Mouse (Mus musculus): ENCODE data around the gene Zfp335. TPM values are rescaled to one million over a fixed set of nuclear protein-coding genes. Genes with fewer than 3 reads are reported as not detected.
"Not testable (repeated sequence)": the region's sequence is repeated elsewhere in the genome, so short reads cannot be mapped to it uniquely, and the experiment has no call there.

The Zfp335 gene
- polyA plus RNA-seq, 2 experiments, result 4.0 to 8.8 TPM

DNA sequence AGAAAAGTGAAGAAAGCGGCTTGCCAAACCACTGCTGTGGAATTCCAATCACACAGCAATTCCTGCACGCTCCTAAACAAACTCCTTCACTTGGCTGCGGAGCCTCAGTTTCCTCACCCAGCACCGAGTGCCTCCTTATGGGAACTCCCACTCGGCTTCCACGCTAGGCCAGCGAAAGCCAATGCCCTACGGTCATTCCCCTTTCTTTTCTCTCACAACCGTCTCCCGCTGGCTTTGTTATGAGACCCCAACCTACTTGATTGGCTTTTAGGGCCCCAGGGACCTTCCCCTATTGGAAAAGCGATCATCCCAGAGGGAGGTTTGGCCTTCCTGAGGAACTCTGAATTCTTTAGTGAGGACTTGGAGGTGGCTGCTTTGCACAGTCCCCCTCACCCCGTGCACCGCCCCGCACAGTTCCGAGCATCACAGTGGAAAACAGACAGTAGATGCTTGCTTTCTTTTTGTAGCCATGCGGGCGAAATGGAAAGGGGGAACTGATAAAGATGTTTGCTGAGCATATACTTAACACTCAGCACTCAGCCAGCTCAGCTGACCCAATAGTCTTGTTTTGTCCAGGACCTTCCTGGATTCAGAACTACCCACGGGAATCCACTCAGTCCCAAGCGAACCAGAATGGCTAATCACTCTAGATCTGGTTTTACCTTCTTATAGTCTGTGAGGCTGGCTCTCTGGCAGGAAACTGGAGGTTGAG lies 53.6 kb downstream of the Zfp335 start:
- 8% methylated on average over 19 of the region's 19 CpGs for WGBS (ENCODE audit: insufficient replicate concordance)
- Histone ChIP-seq H3K4me1 (replicated peaks; ENCODE audit: control insufficient read depth in 2 of 2, insufficient read depth in 2 of 2, low read length in 1 of 2) (no peaks in the 10 kb centered on the region; a peak in 2 of 4 replicates), H3K9me3 (ENCODE audit: control insufficient read depth, low read length) (no peaks in the 10 kb centered on the region), H3K9ac (replicated peaks) (no peak overlapping the region), H3K27ac (no peak overlapping the region), H3K4me2 (ENCODE audit: low read depth) (peak overlapping the region; percentile 49), H3K36me3 (replicated peaks; ENCODE audit: control insufficient read depth, insufficient read depth, low read depth) (no peaks in the 10 kb centered on the region), H3K4me3 (ENCODE audit: insufficient read depth in 1 of 2, low read depth in 2 of 2, low read length in 2 of 2) (peak overlapping the region in 1 of 2 experiments; percentile 39; a peak in 2 of 4 replicates), H3K27me3 (ENCODE audit: control insufficient read depth, insufficient read depth, low read length) (peaks cover 45% of the 10 kb centered on the region)
- no peak for DNase-seq (ENCODE audit: low read depth in 3 of 3, low spot score in 3 of 3)
- no peak for TF ChIP-seq EP300 (IDR thresholded peaks at IDR 0.05; ENCODE audit: low read depth)
- TF ChIP-seq CTCF (IDR thresholded peaks at IDR 0.05; ENCODE audit: low read depth), result no peak
- ATAC-seq (ENCODE audit: insufficient read depth), result no peak

- no peak for ATAC-seq (ENCODE audit: insufficient read depth)
- H3K36me3 ChIP-seq (replicated peaks; ENCODE audit: control insufficient read depth, insufficient read depth, low read depth), result no peaks in the 10 kb centered on the region
- TF ChIP-seq EP300 (IDR thresholded peaks at IDR 0.05; ENCODE audit: low read depth) (no peak), CTCF (IDR thresholded peaks at IDR 0.05; ENCODE audit: low read depth) (no peak)
- no peak within 1 kb of the TSS for H3K27ac ChIP-seq
- H3K4me2 ChIP-seq (ENCODE audit: low read depth), result peak within 1 kb of the TSS; percentile 49
- peaks cover 45% of the 10 kb centered on the region for H3K27me3 ChIP-seq (ENCODE audit: control insufficient read depth, insufficient read depth, low read length)
- no peak within 1 kb of the TSS for H3K9ac ChIP-seq (replicated peaks)
- peak within 1 kb of the TSS; percentile 39 to 44 for H3K4me3 ChIP-seq (ENCODE audit: insufficient read depth in 1 of 2, low read depth in 2 of 2, low read length in 2 of 2)
- no peaks in the 10 kb centered on the region for H3K9me3 ChIP-seq (ENCODE audit: control insufficient read depth, low read length)
- no peak for DNase-seq (ENCODE audit: low read depth in 3 of 3, low spot score in 3 of 3)
- under 1% methylated on average over 43 of the region's 47 CpGs for WGBS (ENCODE audit: insufficient replicate concordance)
- no peaks in the 10 kb centered on the region; a peak in 2 of 4 replicates for H3K4me1 ChIP-seq (replicated peaks; ENCODE audit: control insufficient read depth in 2 of 2, insufficient read depth in 2 of 2, low read length in 1 of 2)
These were observed 54.3 kb downstream of the Zfp335 start, which contains the start of gene Pltp for GRCm38 (mm10) chr2:164857101-164857821. Gene Pltp (minus strand): TSS chr2:164857711.

DNA sequence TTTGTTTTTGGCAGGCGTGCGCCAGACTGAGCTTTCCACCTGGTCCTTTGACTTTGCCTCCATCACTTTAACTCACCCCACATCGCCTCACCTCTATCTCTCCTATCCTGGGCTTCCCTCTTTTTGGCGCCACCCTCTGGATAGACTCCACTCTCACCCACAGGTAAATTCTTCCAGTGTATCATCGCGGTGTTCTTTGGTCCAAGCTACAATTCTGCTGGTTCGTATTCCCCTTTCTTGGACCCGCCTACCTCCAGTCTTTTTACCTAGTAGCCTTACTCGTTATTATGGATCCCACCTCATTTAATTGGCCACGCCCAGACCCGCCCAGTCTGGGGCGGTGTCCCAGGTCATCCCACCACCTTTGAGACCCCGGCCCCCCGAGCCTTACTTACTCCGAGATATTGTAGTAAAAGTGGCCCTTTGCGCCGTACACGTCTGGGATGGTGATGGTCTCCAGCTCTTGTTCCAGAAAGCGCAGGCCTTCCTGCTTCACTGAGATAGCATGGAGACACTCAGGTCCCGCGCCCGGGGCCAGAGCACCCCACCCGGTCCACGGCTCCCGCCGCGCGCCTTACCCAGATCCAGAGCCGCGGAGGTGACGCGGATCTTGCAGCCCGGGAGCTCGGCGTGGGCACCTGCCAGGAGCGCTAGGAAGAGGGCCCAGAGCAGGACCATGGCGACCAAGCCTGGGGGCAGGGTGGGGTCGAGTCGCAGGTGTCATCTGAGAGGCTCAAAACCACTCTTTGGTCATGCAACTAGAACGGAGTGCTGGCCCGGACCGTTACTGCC lies 55.1 kb downstream of the Zfp335 start:
- no peak overlapping the region for H3K27ac ChIP-seq
- H3K27me3 ChIP-seq (ENCODE audit: control insufficient read depth, insufficient read depth, low read length), result peaks cover 45% of the 10 kb centered on the region
- H3K4me2 ChIP-seq (ENCODE audit: low read depth), result peak overlapping the region; percentile 49
- ATAC-seq (ENCODE audit: insufficient read depth) (no peak), DNase-seq (ENCODE audit: low read depth in 3 of 3, low spot score in 3 of 3) (no peak)
- no peak for TF ChIP-seq EP300 (IDR thresholded peaks at IDR 0.05; ENCODE audit: low read depth)
- no peak for TF ChIP-seq CTCF (IDR thresholded peaks at IDR 0.05; ENCODE audit: low read depth)
- H3K9me3 ChIP-seq (ENCODE audit: control insufficient read depth, low read length), result no peaks in the 10 kb centered on the region
- no peaks in the 10 kb centered on the region for H3K36me3 ChIP-seq (replicated peaks; ENCODE audit: control insufficient read depth, insufficient read depth, low read depth)
- peak overlapping the region; percentile 39 to 44 for H3K4me3 ChIP-seq (ENCODE audit: insufficient read depth in 1 of 2, low read depth in 2 of 2, low read length in 2 of 2)
- no peaks in the 10 kb centered on the region; a peak in 2 of 4 replicates for H3K4me1 ChIP-seq (replicated peaks; ENCODE audit: control insufficient read depth in 2 of 2, insufficient read depth in 2 of 2, low read length in 1 of 2)
- WGBS (ENCODE audit: insufficient replicate concordance), result 2% methylated on average over 42 of the region's 42 CpGs
- no peak overlapping the region for H3K9ac ChIP-seq (replicated peaks)

DNA sequence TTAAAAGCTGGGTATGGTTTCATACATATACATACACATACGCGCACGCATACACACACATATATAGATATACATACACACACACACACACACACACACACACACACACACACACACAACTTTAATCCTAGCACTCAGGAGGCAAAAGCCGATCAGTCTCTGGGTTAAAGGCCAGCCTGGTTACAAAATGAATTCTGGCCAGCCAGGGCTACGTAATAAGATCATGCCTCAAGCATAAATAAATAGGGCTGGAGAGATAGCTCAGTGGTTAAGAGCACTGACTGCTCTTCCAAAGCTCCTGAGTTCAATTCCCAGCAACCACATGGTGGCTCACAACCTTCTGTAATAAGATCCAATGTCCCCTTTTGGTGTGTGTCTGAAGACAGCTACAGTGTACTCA lies 56.0 kb downstream of the Zfp335 start:
- H3K9ac ChIP-seq (replicated peaks); H3K27ac ChIP-seq; ATAC-seq (ENCODE audit: insufficient read depth); H3K4me1 ChIP-seq (replicated peaks; ENCODE audit: control insufficient read depth in 2 of 2, insufficient read depth in 2 of 2, low read length in 1 of 2); DNase-seq (ENCODE audit: low read depth in 3 of 3, low spot score in 3 of 3); H3K9me3 ChIP-seq (ENCODE audit: control insufficient read depth, low read length); H3K4me3 ChIP-seq (ENCODE audit: insufficient read depth in 1 of 2, low read depth in 2 of 2, low read length in 2 of 2); H3K36me3 ChIP-seq (replicated peaks; ENCODE audit: control insufficient read depth, insufficient read depth, low read depth); H3K4me2 ChIP-seq (ENCODE audit: low read depth): not testable (repeated sequence)
- WGBS (ENCODE audit: insufficient replicate concordance), result 72% methylated on average over 5 of the region's 5 CpGs
- peaks cover 45% of the 10 kb centered on the region for H3K27me3 ChIP-seq (ENCODE audit: control insufficient read depth, insufficient read depth, low read length)

DNA sequence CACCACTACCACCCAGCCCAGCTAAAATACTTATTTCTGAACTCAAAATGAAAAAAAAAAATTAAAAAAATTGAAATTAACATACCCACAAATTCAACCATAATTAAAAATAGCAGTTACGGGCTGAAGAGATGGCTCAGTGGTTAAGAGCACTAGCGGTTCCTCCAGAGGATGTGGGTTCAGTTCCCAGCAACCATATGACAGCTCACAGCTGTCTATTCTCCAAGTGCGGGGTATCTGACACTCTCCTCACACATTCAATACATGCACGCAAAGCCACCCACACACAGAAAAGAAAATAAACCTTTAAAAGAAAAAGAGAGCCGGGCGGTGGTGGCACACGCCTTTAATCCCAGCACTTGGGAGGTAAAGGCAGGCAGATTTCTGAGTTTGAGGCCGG lies 61.5 kb downstream of the Zfp335 start:
- ATAC-seq (ENCODE audit: insufficient read depth), result no peak
- no peak overlapping the region for H3K27ac ChIP-seq
- peaks cover 3% of the 10 kb centered on the region for H3K27me3 ChIP-seq (ENCODE audit: control insufficient read depth, insufficient read depth, low read length)
- no peaks in the 10 kb centered on the region for H3K36me3 ChIP-seq (replicated peaks; ENCODE audit: control insufficient read depth, insufficient read depth, low read depth)
- H3K9me3 ChIP-seq (ENCODE audit: control insufficient read depth, low read length), result no peaks in the 10 kb centered on the region
- no peak for DNase-seq (ENCODE audit: low read depth in 3 of 3, low spot score in 3 of 3)
- no peaks in the 10 kb centered on the region for H3K4me1 ChIP-seq (replicated peaks; ENCODE audit: control insufficient read depth in 2 of 2, insufficient read depth in 2 of 2, low read length in 1 of 2)
- WGBS (ENCODE audit: insufficient replicate concordance), result 66% methylated on average over 8 of the region's 8 CpGs
- no peak overlapping the region for H3K9ac ChIP-seq (replicated peaks)
- TF ChIP-seq CTCF (IDR thresholded peaks at IDR 0.05; ENCODE audit: low read depth) (no peak), EP300 (IDR thresholded peaks at IDR 0.05; ENCODE audit: low read depth) (no peak)
- no peak overlapping the region for H3K4me2 ChIP-seq (ENCODE audit: low read depth)
- H3K4me3 ChIP-seq (ENCODE audit: insufficient read depth in 1 of 2, low read depth in 2 of 2, low read length in 2 of 2), result no peak overlapping the region

All from liver, embryonic 14.5 days (tissue).